Mouse (Mus musculus): ENCODE measurements at regions not wholly inside any gene's neighbourhood (a gene's known extent, or its start where the extent isn't known, plus 50 kb on each side); places are given as distances from the start of the nearest gene placed in this dataset.

DNA sequence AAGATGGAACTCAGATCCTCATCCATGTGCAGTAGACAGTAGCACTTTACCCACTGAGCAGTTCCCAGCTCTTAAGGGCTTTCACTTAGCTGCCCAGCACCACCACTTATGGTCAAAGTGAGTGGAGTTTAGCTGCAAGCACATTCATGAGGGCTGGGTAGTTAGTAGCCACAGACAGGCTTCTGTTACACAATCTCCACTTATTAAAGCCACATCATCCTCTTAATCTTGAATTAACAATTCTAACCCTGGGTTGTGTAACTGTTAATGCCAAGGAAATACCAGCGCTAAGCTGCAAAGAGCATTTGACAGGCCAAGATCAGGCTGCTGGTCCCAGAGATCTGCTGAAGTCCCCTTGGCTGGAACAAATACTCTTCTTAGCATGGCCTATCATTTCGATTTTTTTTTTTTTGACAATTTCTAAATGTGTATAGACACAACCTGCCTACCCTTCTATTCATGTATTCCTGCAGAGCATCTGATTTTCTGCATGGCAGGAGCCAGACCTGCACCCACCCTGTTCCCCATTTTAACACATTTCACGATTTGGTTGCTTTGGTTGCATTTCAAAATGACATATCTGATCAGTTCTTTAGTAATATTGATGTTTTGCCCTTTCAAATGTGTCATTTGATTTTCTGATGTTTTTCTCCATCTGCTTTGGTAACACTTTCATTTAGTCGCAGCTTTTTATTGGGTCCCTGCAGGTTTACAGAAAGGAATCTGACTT is 500.2 kb upstream of the Plxna2 start:
- no peaks in the 10 kb centered on the region for H3K27me3 ChIP-seq (ENCODE audit: control insufficient read depth)
- TF ChIP-seq GATA1 (IDR thresholded peaks at IDR 0.05; ENCODE audit: low read length) (no peak), TAL1 (IDR thresholded peaks at IDR 0.05; ENCODE audit: low read length) (no peak)
- H3K9me3 ChIP-seq (ENCODE audit: control insufficient read depth, low read length) = no peaks in the 10 kb centered on the region
- no peak overlapping the region for H3K4me3 ChIP-seq (replicated peaks)
- H3K4me1 ChIP-seq (ENCODE audit: control insufficient read depth) = no peaks in the 10 kb centered on the region
- no peaks in the 10 kb centered on the region for H3K36me3 ChIP-seq (ENCODE audit: control insufficient read depth)

DNA sequence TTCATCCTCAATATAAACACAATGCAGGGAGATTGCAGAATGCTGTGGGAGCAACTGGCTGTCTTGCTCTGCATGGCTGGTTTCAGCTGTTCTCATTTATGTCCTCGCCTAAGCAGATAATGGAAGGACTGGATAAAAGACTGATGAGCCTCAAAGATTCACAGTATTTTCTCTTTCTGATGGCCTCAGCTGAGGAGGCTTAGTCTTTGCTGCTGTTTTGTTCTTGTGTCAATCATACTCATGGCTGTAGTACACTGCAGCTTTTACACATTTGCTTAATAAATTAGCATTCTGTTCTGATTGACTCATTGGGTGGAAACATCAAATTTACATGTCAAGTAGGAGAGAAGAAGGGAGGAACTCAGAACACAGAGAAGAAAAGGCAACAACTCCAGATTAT is 503.6 kb upstream of the Plxna2 start:
- TF ChIP-seq TAL1 (IDR thresholded peaks at IDR 0.05; ENCODE audit: low read length) (no peak), GATA1 (IDR thresholded peaks at IDR 0.05; ENCODE audit: low read length) (no peak)

DNA sequence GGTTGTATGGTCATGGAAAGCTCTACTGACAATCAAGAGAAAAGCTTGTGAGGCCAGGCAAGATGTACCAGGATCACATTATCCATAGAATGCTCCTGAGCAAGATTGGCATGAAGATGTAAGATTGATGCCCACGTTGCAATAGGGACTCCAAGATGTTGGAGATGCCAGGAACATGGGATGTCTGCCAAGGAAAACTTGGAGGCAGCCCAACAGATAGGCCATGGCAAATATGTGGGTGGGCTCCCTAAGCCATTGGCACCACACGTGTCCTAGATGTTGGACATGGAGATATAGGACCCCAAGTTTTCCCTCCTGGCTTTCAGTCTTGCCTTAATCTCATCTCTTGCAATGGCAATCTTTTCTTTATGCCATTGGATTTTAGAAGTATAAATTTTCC is 506.1 kb upstream of the Plxna2 start:
- Histone ChIP-seq H3K4me3 (replicated peaks) (no peak overlapping the region), H3K4me1 (ENCODE audit: control insufficient read depth) (no peaks in the 10 kb centered on the region), H3K36me3 (ENCODE audit: control insufficient read depth) (no peaks in the 10 kb centered on the region), H3K27me3 (ENCODE audit: control insufficient read depth) (no peaks in the 10 kb centered on the region), H3K9me3 (ENCODE audit: control insufficient read depth, low read length) (no peaks in the 10 kb centered on the region)
- TF ChIP-seq GATA1 (IDR thresholded peaks at IDR 0.05; ENCODE audit: low read length) = no peak
- TF ChIP-seq TAL1 (IDR thresholded peaks at IDR 0.05; ENCODE audit: low read length) = no peak

More for the DNA sequence above, 503.6 kb upstream of the Plxna2 start:
- H3K4me1 ChIP-seq (ENCODE audit: control insufficient read depth) = no peaks in the 10 kb centered on the region
- H3K27me3 ChIP-seq (ENCODE audit: control insufficient read depth) = no peaks in the 10 kb centered on the region
- no peaks in the 10 kb centered on the region for H3K36me3 ChIP-seq (ENCODE audit: control insufficient read depth)
- H3K9me3 ChIP-seq (ENCODE audit: control insufficient read depth, low read length) = no peaks in the 10 kb centered on the region
- H3K4me3 ChIP-seq (replicated peaks) = no peak overlapping the region

DNA sequence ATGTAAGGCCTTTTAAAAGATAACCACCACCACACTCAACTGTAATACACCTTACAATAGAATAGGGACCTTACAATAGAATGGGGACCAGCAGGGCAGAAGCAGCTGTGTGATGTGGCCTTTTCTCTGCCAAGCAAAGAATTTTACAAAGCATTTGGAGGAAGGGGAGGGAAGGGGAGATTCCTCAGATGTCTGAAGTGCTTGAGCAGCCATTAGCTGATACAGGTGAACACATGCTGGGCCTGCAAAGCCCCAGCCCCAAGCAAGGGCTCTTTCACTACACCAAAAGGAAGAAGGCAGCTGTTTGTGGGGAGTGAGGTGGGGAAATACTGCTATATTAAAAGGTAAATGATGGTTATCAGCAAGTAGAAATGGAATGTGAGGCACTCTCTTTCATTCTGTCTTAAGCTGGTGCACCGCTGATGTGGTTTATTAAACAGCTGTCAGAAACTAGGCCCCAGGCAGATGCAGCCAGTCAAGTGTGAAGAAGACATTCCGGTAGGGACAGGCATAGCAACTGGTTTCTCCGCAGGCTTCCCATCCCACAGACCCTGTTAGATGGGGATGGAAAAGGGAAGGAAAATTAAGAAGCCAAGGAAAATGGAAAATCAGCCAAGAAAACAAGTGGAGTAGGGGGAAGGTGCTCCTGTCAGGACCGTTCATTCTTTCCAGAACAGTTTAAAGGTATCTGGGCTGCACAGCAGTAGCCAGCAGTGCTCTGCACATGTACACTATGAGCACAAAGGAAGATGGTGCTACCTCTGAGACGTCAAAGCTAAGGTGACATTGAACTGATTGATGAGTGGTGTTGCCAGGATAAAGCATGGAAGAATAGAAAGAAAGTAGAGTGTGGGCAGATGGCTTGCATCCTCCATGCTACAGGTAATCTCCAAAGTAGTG is 508.6 kb upstream of the Plxna2 start:
- Histone ChIP-seq H3K36me3 (ENCODE audit: control insufficient read depth) (no peaks in the 10 kb centered on the region), H3K4me3 (replicated peaks) (no peak overlapping the region), H3K9me3 (ENCODE audit: control insufficient read depth, low read length) (no peaks in the 10 kb centered on the region), H3K4me1 (ENCODE audit: control insufficient read depth) (no peaks in the 10 kb centered on the region), H3K27me3 (ENCODE audit: control insufficient read depth) (no peaks in the 10 kb centered on the region)
- no peak for TF ChIP-seq TAL1 (IDR thresholded peaks at IDR 0.05; ENCODE audit: low read length)
- no peak for TF ChIP-seq GATA1 (IDR thresholded peaks at IDR 0.05; ENCODE audit: low read length)

DNA sequence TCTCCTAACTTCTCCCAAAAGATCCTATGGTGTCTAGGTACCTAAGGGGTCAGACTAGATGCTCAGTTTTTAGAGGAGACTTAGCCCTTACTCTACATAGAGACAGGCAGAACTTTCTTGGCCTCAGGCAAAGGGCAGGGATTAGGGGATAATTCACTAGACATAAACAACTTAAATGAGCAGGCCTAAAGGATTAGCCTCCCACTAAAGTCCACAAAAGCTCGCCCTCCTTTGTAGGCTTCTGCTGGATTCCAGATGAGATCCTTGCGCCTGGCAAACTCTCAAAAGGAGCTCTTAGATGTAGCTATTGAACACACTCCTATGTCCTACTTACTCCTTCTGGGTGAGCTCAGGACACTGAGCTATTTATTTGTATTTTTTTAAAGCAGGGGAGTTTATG is 509.9 kb upstream of the Plxna2 start:
- Histone ChIP-seq H3K27me3 (ENCODE audit: control insufficient read depth) (no peaks in the 10 kb centered on the region), H3K4me1 (ENCODE audit: control insufficient read depth) (no peaks in the 10 kb centered on the region), H3K9me3 (ENCODE audit: control insufficient read depth, low read length) (no peaks in the 10 kb centered on the region), H3K36me3 (ENCODE audit: control insufficient read depth) (no peaks in the 10 kb centered on the region), H3K4me3 (replicated peaks) (no peak overlapping the region)
- TF ChIP-seq TAL1 (IDR thresholded peaks at IDR 0.05; ENCODE audit: low read length) = no peak
- no peak for TF ChIP-seq GATA1 (IDR thresholded peaks at IDR 0.05; ENCODE audit: low read length)

DNA sequence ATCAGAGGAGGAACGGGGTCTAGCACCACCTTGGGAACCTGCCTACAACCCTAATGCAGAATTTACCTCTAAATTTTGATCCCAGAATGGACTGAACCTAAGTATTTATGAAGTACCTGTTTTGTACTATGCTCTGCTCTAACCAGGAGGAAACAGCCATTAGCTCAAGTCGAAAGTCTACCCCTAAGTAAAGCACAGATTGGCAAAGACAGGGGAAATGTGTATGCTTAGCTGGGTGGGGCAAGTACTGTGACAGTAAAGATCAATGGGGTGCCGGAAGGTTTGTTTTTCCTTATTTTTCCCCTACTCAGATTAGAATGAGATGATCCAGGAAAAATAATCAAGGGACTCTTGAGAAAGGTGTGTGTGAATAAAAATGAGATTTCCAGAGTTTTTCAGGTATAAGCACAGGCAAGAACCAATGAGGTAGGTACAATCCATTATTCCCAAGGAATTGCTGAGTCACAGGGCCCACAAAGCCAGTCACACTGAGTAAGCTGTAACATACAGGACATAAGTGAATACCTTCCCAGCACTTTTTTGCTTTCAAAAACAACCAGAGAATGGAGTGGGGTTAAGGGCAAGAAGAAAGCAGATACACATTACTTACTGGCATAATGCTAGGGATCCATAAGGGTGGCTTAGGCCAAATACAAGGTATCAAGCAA is 510.6 kb upstream of the Plxna2 start:
- no peaks in the 10 kb centered on the region for H3K9me3 ChIP-seq (ENCODE audit: control insufficient read depth, low read length)

DNA sequence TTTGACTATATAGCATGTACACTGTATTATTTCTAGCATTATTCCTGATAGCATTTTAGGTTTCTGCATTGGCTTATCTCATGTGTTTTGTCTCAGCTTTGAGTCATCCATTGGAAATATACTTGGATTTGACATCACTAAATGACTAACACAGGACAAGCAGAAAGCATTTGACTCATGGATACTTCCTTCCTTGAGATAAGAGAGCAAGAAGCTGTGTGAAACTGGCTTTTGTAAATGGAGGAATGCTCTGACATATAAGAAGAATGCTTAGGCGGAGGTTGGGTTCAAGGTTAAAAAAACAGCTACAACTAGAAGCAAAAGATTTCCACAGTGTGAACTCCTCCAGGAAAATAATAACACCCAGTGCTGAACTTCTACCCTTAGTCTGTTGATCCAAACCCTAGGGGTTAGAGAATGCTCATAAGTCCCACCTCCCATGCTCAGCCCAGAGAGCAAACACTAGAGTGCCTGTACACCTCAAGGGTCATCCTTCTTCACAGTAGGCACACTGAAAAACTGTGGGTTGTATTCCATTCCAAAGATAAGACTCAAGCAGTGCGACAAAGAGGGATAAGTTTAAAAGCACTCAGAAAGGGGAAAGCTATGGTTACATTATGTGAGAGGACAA is 528.0 kb upstream of the Plxna2 start:
- Histone ChIP-seq H3K36me3 (ENCODE audit: control insufficient read depth) (no peaks in the 10 kb centered on the region), H3K9me3 (ENCODE audit: control insufficient read depth, low read length) (no peaks in the 10 kb centered on the region)
- TF ChIP-seq GATA1 (IDR thresholded peaks at IDR 0.05; ENCODE audit: low read length) (no peak), TAL1 (IDR thresholded peaks at IDR 0.05; ENCODE audit: low read length) (no peak)

More for the DNA sequence above, 510.6 kb upstream of the Plxna2 start:
- Histone ChIP-seq H3K27me3 (ENCODE audit: control insufficient read depth) (no peaks in the 10 kb centered on the region), H3K36me3 (ENCODE audit: control insufficient read depth) (no peaks in the 10 kb centered on the region), H3K4me1 (ENCODE audit: control insufficient read depth) (no peaks in the 10 kb centered on the region), H3K4me3 (replicated peaks) (no peak overlapping the region)
- TF ChIP-seq TAL1 (IDR thresholded peaks at IDR 0.05; ENCODE audit: low read length) = no peak
- TF ChIP-seq GATA1 (IDR thresholded peaks at IDR 0.05; ENCODE audit: low read length) = no peak

GRCm38 (mm10) chr1:194058512-194058911 is 559.5 kb upstream of the Plxna2 start:
- H3K27me3 ChIP-seq (ENCODE audit: control insufficient read depth) = no peaks in the 10 kb centered on the region
- no peaks in the 10 kb centered on the region for H3K4me1 ChIP-seq (ENCODE audit: control insufficient read depth)
- no peak overlapping the region for H3K4me3 ChIP-seq (replicated peaks)
- H3K36me3 ChIP-seq (ENCODE audit: control insufficient read depth) = no peaks in the 10 kb centered on the region
- no peaks in the 10 kb centered on the region for H3K9me3 ChIP-seq (ENCODE audit: control insufficient read depth, low read length)
- TF ChIP-seq GATA1 (IDR thresholded peaks at IDR 0.05; ENCODE audit: low read length) (no peak), TAL1 (IDR thresholded peaks at IDR 0.05; ENCODE audit: low read length) (no peak)

More for the DNA sequence above, 528.0 kb upstream of the Plxna2 start:
- Histone ChIP-seq H3K27me3 (ENCODE audit: control insufficient read depth) (no peaks in the 10 kb centered on the region), H3K4me1 (ENCODE audit: control insufficient read depth) (no peaks in the 10 kb centered on the region), H3K4me3 (replicated peaks) (no peak overlapping the region)
